Mouse (Mus musculus) Patski (cell line): ENCODE results near the gene Cd164. TPM values are rescaled to one million over a fixed set of nuclear protein-coding genes. Genes with fewer than 3 reads are reported as not detected.

Source experiments
- ATAC-seq: fragments of 100-300 bp; one replicate; pipeline ENCODE4 v1.8.0; 2021
- CTCF ChIA-PET: fragments of 350-600 bp; sonication (Branson Sonifier 250); formaldehyde crosslinking; loops from one replicate; lab custom pipeline; 2022; ENCODE audit warnings: inconsistent platforms; lab: Charles Lee
- POLR2A ChIA-PET: fragments of 350-600 bp; sonication (Branson Sonifier 250); formaldehyde crosslinking; loops from one replicate; lab custom pipeline; 2022; ENCODE audit warnings: antibody characterized with exemption, inconsistent platforms; lab: Charles Lee
- DNase-seq: peaks from one replicate; pipeline ENCODE4 v3.0.0-alpha.2; 2011; ENCODE audit warnings: low read depth, low spot score
- H3K27me3 ChIP-seq: fragments of 371-371 bp; one replicate; pipeline ENCODE4 v1.5.1; 2021
- CTCF ChIP-seq: fragments of 100-300 bp; IDR thresholded peaks from one replicate; pipeline ENCODE4 v1.5.1; 2021
- in situ Hi-C: fragments of 300-500 bp; cut with MboI; formaldehyde crosslinking; loops from 3 replicates; pipeline ENCODE4 v1.11.1; 2018; ENCODE audit warnings: low pct_unique_long_range_greater_than_20kb, mixed read lengths
- polyA plus RNA-seq: library from polyadenylated mRNA; unstranded; gene quantifications from one replicate; pipeline ENCODE4 v1.2.3, GENCODE M21; 2021

Cd164 gene
- polyA plus RNA-seq, 1 experiment from 2014 or later = 433 TPM

- no peaks in the 10 kb centered on the region for H3K27me3 ChIP-seq
- POLR2A ChIA-PET = interaction anchor here (0.9 to 3.4 kb wide), 2 partner anchors 68 to 158 kb away, joined by 3 to 32 read pairs; no protein-coding TSS in a partner anchor
- no peak for DNase-seq
- no peak for TF ChIP-seq CTCF
- CTCF ChIA-PET = interaction anchor here (0.9 to 9.3 kb wide), 3 partner anchors 90 to 162 kb away, joined by 3 to 63 read pairs (median 3); no protein-coding TSS in a partner anchor
- in situ Hi-C loops = loop anchor here (5.0 to 10.0 kb wide), 2 partner anchors 42 to 284 kb away; partner anchors contain the start of genes Cep57l1 and Sesn1
- no peak for ATAC-seq
Observed at GRCm38 (mm10) chr10:41520410-41520673, 1.1 kb downstream of the Cd164 start.

- H3K27me3 ChIP-seq = no peaks in the 10 kb centered on the region
- no peak for TF ChIP-seq CTCF
- POLR2A ChIA-PET = interaction anchor here (0.6 kb wide), 2 partner anchors 152 to 1252 kb away, joined by 3 to 5 read pairs; no protein-coding TSS in a partner anchor
- CTCF ChIA-PET = interaction anchor here (1.6 to 9.3 kb wide), 2 partner anchors 155 to 167 kb away, joined by 6 to 63 read pairs; no protein-coding TSS in a partner anchor
- in situ Hi-C loops = loop anchor here (5.0 to 10.0 kb wide), 2 partner anchors 39 to 281 kb away; partner anchors contain the start of genes Cep57l1 and Sesn1
- no peak for ATAC-seq
- no peak for DNase-seq
Observed at GRCm38 (mm10) chr10:41523386-41523785, 4.2 kb downstream of the Cd164 start.

- in situ Hi-C loops = loop anchor here (10.0 kb wide), 1 partner anchor 279 kb away; the partner anchor contains the start of genes Cep57l1 and Sesn1
- no peaks in the 10 kb centered on the region for H3K27me3 ChIP-seq
- POLR2A ChIA-PET = no interaction called here
- CTCF ChIA-PET = no interaction called here
- no peak for ATAC-seq
- DNase-seq = no peak
- no peak for TF ChIP-seq CTCF
Observed at GRCm38 (mm10) chr10:41525696-41526095, 6.5 kb downstream of the Cd164 start.

GRCm38 (mm10) chr10:41529972-41530371, 10.8 kb downstream of the Cd164 start:
- no peak for ATAC-seq
- TF ChIP-seq CTCF = no peak
- no peaks in the 10 kb centered on the region for H3K27me3 ChIP-seq
- in situ Hi-C loops = loop anchor here (10.0 kb wide), 1 partner anchor 275 kb away; the partner anchor contains the start of genes Cep57l1 and Sesn1
- no peak for DNase-seq
- ChIA-PET POLR2A (interaction anchor here (0.6 to 2.3 kb wide), 3 partner anchors 11 to 21 kb away, joined by 3 to 7 read pairs (median 3); partner anchors contain the start of gene Cd164), CTCF (interaction anchor here (1.3 kb wide), 1 partner anchor 10 kb away, joined by 4 read pairs; no protein-coding TSS in a partner anchor)

- in situ Hi-C loops = no loop called here
- no peaks in the 10 kb centered on the region for H3K27me3 ChIP-seq
- TF ChIP-seq CTCF = no peak
- DNase-seq = no peak
- CTCF ChIA-PET = no interaction called here
- POLR2A ChIA-PET = no interaction called here
- no peak for ATAC-seq
Observed at GRCm38 (mm10) chr10:41535991-41536390, 16.8 kb downstream of the Cd164 start.

- ATAC-seq (no peak), DNase-seq (no peak)
- ChIA-PET CTCF (no interaction called here), POLR2A (no interaction called here)
- in situ Hi-C loops = no loop called here
- H3K27me3 ChIP-seq = no peaks in the 10 kb centered on the region
- TF ChIP-seq CTCF = no peak
Observed at GRCm38 (mm10) chr10:41536714-41537113, 17.5 kb downstream of the Cd164 start.

GRCm38 (mm10) chr10:41537226-41537982, 18.2 kb downstream of the Cd164 start:
- TF ChIP-seq CTCF = no peak
- no peak for DNase-seq
- in situ Hi-C loops = no loop called here

GRCm38 (mm10) chr10:41537983-41538330, 18.7 kb downstream of the Cd164 start:
- no peak for ATAC-seq
- ChIA-PET POLR2A (no interaction called here), CTCF (interaction anchor here (1.4 kb wide), 1 partner anchor 11 kb away, joined by 3 read pairs; no protein-coding TSS in a partner anchor)
- H3K27me3 ChIP-seq = no peaks in the 10 kb centered on the region
- in situ Hi-C loops = no loop called here
- no peak for TF ChIP-seq CTCF
- DNase-seq = no peak

More at GRCm38 (mm10) chr10:41537226-41537982, 18.2 kb downstream of the Cd164 start:
- ChIA-PET POLR2A (no interaction called here), CTCF (interaction anchor here (1.4 kb wide), 1 partner anchor 10 kb away, joined by 3 read pairs; no protein-coding TSS in a partner anchor)
- ATAC-seq = no peak
- H3K27me3 ChIP-seq = no peaks in the 10 kb centered on the region

- CTCF ChIA-PET = interaction anchor here (1.3 kb wide), 2 partner anchors 12 to 139 kb away, joined by 3 to 5 read pairs; no protein-coding TSS in a partner anchor
- DNase-seq (no peak), ATAC-seq (no peak)
- in situ Hi-C loops = no loop called here
- no peaks in the 10 kb centered on the region for H3K27me3 ChIP-seq
- TF ChIP-seq CTCF = no peak
- POLR2A ChIA-PET = interaction anchor here (0.6 to 0.9 kb wide), 2 partner anchors 16 to 19 kb away, joined by 3 read pairs; no protein-coding TSS in a partner anchor
Observed at GRCm38 (mm10) chr10:41538986-41539385, 19.8 kb downstream of the Cd164 start.

- DNase-seq (no peak), ATAC-seq (no peak)
- H3K27me3 ChIP-seq = no peaks in the 10 kb centered on the region
- CTCF ChIA-PET = interaction anchor here (1.0 kb wide), 1 partner anchor 137 kb away, joined by 3 read pairs; no protein-coding TSS in a partner anchor
- POLR2A ChIA-PET = interaction anchor here (0.7 kb wide), 1 partner anchor 85 kb away, joined by 3 read pairs; no protein-coding TSS in a partner anchor
- in situ Hi-C loops = no loop called here
- no peak for TF ChIP-seq CTCF
Observed at GRCm38 (mm10) chr10:41542057-41542456, 22.8 kb downstream of the Cd164 start.
